21 mouse cellular contexts compared by ENCODE assay signal in the genomic region with DNA sequence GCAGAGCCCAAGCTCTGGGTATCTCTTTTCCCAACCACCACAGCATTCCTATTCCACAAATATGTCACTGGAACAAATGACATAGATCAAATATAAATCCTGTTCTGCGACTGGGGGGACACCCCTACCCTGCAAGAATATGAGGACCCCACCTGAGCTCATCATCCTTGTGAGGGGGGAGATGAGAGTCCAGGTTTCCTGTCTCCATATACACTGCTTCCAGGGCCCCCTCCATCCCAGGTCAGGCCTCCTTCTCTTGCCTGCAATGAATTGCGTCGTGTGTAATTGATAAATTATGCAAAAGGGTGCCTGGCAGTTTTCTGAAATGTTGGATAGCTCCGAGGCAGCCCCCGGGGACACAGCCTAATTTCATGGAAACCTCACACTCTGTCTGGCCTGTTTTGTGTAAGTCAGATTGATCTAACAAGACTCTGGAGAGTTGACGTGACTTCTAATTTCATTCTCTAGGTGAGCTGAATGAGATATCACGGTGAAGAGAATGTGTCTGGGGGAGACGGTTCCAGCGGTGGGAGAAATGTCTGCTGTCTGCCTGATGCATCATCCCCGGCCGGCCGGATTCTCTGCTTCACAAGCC.
DNase-seq lines count a peak whose midpoint lies in the region; ATAC-seq and TF ChIP-seq lines count a peak whose summit lies in the region.
"Had no signal": no experiment of that assay in that cellular context is flagged by ENCODE, and none has a peak within 500 bp of the region (broad histone marks: within the 10 kb centered on the region; RNA-seq: fewer than 3 reads in every experiment).

No protein-coding gene starts in this region.

- peak; percentile 43 for DNase-seq in embryo, embryonic 11 days
- no peak for DNase-seq in embryo, embryonic 9.5 days (ENCODE audit: extremely low spot score)
- DNase-seq in brain, embryonic 14.5 days (ENCODE audit: low read depth), result peak; percentile 80
- DNase-seq in hindbrain, embryonic 14.5 days (ENCODE audit: low spot score), result peak; percentile 52
- no peak for DNase-seq in adrenal gland, postnatal 4 days (ENCODE audit: low spot score in 2 of 2)
- DNase-seq in adrenal gland, adult 2 months, result no peak
- DNase-seq: adrenal gland, adult 8-10 months; cerebellum, adult 18-20 months; liver; lung, adult 18-20 months; lung, postnatal 4 days; right cerebral cortex, postnatal 14 days had no signal

- H3K4me1 ChIP-seq in hindbrain, embryonic 14.5 days (replicated peaks; ENCODE audit: control insufficient read depth, insufficient read depth, low read length), result peaks cover 53% of the 10 kb centered on the region
- peaks cover 16% of the 10 kb centered on the region; the same call in 1 of the 2 replicates for H3K4me1 ChIP-seq in midbrain, embryonic 16.5 days (ENCODE audit: control insufficient read depth, insufficient read depth, low read length)

- no peak for TF ChIP-seq POLR2A in brain, embryonic 14.5 days (IDR thresholded peaks at IDR 0.05; ENCODE audit: borderline replicate concordance, extremely low read depth, insufficient read depth, insufficient read length, poor library complexity, severe bottlenecking)

- 10% methylated on average over 12 of the region's 12 CpGs for WGBS in hindbrain, embryonic 14.5 days
- WGBS in midbrain, embryonic 16.5 days, result 20% methylated on average over 12 of the region's 12 CpGs

- no peak overlapping the region for H3K4me3 ChIP-seq in hindbrain, embryonic 14.5 days (replicated peaks; ENCODE audit: low read length)
- H3K4me3 ChIP-seq in midbrain, embryonic 16.5 days (ENCODE audit: low read depth, low read length), result no peak overlapping the region
- H3K4me3 ChIP-seq: heart, embryonic 12.5 days; intestine, embryonic 15.5 days; layer of hippocampus, adult 2 months; stomach, embryonic 15.5 days had no signal

- no peak for TF ChIP-seq CTCF in brain, embryonic 14.5 days (IDR thresholded peaks at IDR 0.05; ENCODE audit: borderline replicate concordance, extremely low read depth, insufficient read depth, insufficient read length)

- no peaks in the 10 kb centered on the region for H3K36me3 ChIP-seq in hindbrain, embryonic 14.5 days (replicated peaks; ENCODE audit: control insufficient read depth, insufficient read depth)
- no peaks in the 10 kb centered on the region for H3K36me3 ChIP-seq in midbrain, embryonic 16.5 days (ENCODE audit: control insufficient read depth, insufficient read depth, low read length)
- H3K36me3 ChIP-seq: G1E; heart, embryonic 12.5 days; intestine, embryonic 15.5 days; stomach, embryonic 15.5 days had no signal

- no peak overlapping the region for H3K4me2 ChIP-seq in hindbrain, embryonic 14.5 days (replicated peaks)
- H3K4me2 ChIP-seq in midbrain, embryonic 16.5 days (ENCODE audit: low read length), result no peak overlapping the region
- H3K4me2 ChIP-seq: heart, embryonic 12.5 days; intestine, embryonic 15.5 days; stomach, embryonic 15.5 days had no signal

- H3K9me3 ChIP-seq in hindbrain, embryonic 14.5 days (ENCODE audit: control insufficient read depth, low read length), result peaks cover 10% of the 10 kb centered on the region; the same call in 1 of the 2 replicates
- H3K9me3 ChIP-seq in midbrain, embryonic 16.5 days (replicated peaks; ENCODE audit: control insufficient read depth, low read length, poor library complexity, severe bottlenecking), result no peaks in the 10 kb centered on the region
- H3K9me3 ChIP-seq: G1E; intestine, embryonic 15.5 days; stomach, embryonic 15.5 days had no signal

- no peak overlapping the region for H3K9ac ChIP-seq in hindbrain, embryonic 14.5 days
- no peak overlapping the region for H3K9ac ChIP-seq in midbrain, embryonic 16.5 days (ENCODE audit: low read depth, low read length)
- H3K9ac ChIP-seq: heart, embryonic 12.5 days; intestine, embryonic 15.5 days; stomach, embryonic 15.5 days had no signal

- no peaks in the 10 kb centered on the region; the same call in 1 of the 2 replicates for H3K27me3 ChIP-seq in hindbrain, embryonic 14.5 days (ENCODE audit: control insufficient read depth, insufficient read depth, low read length)
- H3K27me3 ChIP-seq in midbrain, embryonic 16.5 days (ENCODE audit: control insufficient read depth, insufficient read depth, low read depth, low read length), result no peaks in the 10 kb centered on the region
- H3K27me3 ChIP-seq: intestine, embryonic 15.5 days; stomach, embryonic 15.5 days had no signal

- ATAC-seq in hindbrain, embryonic 14.5 days (ENCODE audit: low FRiP score), result 0 out of 2 replicates have a peak, but pooled peaks have one; percentile 55
- peak; percentile 37; the same call in 1 of the 2 replicates for ATAC-seq in midbrain, embryonic 16.5 days
- no peak for ATAC-seq in monocyte, adult 5-6 weeks (replicated peaks; ENCODE audit: insufficient number of reproducible peaks, low FRiP score, low TSS enrichment, poor library complexity, severe bottlenecking)
- ATAC-seq: CD4-positive, CD25-positive, alpha-beta regulatory T cell, adult 4 months; intestine, embryonic 15.5 days had no signal

- H3K27ac ChIP-seq in hindbrain, embryonic 14.5 days, result peak overlapping the region; percentile 41; the same call in 1 of the 2 replicates
- 0 out of 2 replicates have a peak overlapping the region, but pooled peaks have one; percentile 1 for H3K27ac ChIP-seq in midbrain, embryonic 16.5 days (ENCODE audit: low read length)
- H3K27ac ChIP-seq: intestine, embryonic 15.5 days; kidney, postnatal 0 days; layer of hippocampus, adult 2 months; stomach, embryonic 15.5 days had no signal

Comparison
In these comparisons a context has a peak if more than half of its experiments do, and no peak if none do; other contexts are left out.
1. DNase-seq: peak in embryo, embryonic 11 days (single experiment), brain, embryonic 14.5 days (single experiment) and hindbrain, embryonic 14.5 days (single experiment); none in embryo, embryonic 9.5 days (single experiment), adrenal gland, postnatal 4 days (0 of 2) and adrenal gland, adult 2 months (single experiment).